Mouse (Mus musculus) heart, adult 11 months (tissue): Measurements from ENCODE around the gene Vmn1r130.
"Not testable (repeated sequence)": the region's sequence is repeated elsewhere in the genome, so short reads cannot be mapped to it uniquely, and the experiment has no call there.

Experiments
- DNase-seq: peaks from one replicate; pipeline ENCODE4 v3.0.0; 2022

Gene Vmn1r130

DNA sequence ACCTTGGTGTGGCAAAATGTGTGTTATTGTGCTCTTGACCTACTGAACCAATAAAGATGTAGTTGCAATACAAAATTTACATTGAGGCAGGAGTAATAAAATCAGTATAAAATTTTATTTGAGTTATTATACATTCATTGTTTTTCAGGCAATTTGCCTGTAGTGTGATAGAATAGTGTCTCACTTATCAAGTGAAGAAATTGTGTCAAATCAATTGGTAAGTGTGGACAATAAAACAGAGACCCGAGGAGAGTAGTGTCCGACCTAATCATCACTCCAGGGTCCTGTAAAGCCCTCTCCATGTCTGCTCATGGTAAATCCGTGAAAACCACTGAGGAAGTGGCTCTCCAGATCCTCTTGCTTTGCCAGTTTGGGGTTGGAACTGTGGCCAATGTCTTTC is at the start of gene Vmn1r130:
TSS of gene Vmn1r130 (plus strand) at position 301 of the 400 bp plus-strand sequence.
- DNase-seq, result not testable (repeated sequence)

DNA sequence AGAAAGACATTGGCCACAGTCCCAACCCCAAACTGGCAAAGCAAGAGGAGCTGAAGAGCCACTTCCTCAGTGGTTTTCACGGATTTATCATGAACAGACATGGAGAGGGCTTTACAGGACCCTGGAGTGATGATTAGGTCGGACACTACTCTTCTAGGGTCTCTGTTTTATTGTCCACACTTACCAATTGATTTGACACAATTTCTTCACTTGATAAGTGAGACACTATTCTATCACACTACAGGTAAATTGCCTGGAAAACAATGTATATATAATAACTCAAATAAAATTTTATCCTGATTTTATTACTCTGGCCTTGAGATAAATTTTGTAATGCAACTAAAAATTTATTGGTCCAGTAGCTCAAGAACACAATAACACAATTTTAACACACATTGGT is 34.4 kb downstream of the Vmn1r130 start, which contains the start of gene Vmn1r131:
TSS of gene Vmn1r131 (minus strand) at position 101 of the 400 bp plus-strand sequence.
- not testable (repeated sequence) for DNase-seq
